Mouse (Mus musculus): ENCODE data around the gene Sgpp1. TPM values are rescaled to one million over a fixed set of nuclear protein-coding genes. Genes with fewer than 3 reads are reported as not detected.

Gene Sgpp1
- total RNA-seq, 2 experiments from 2014 or later = 18.2 to 19.9 TPM

Other genes starting within 250 kb of the Sgpp1 start
- 10 to 100 TPM; 32.0 to 33.8 TPM for gene Ppp2r5e, start 139.5 kb downstream of the Sgpp1 start, total RNA-seq (2021)
- 1 to 10 TPM; 2.5 to 2.6 TPM for gene Wdr89, start 66.2 kb downstream of the Sgpp1 start, total RNA-seq (2021)
- gene Syne2, start 82.4 kb upstream of the Sgpp1 start, total RNA-seq (2021) = 10 to 100 TPM; 33.8 to 41.5 TPM

All from heart, postnatal 25 days (tissue).